ENCODE assay signal across 8 mouse cellular contexts in genomic region chr15:12608090-12608489, GRCm38 (mm10).
"Had no signal": no experiment of that assay in that cellular context is flagged by ENCODE, and none has a peak within 500 bp of the region (broad histone marks: within the 10 kb centered on the region; RNA-seq: fewer than 3 reads in every experiment).

No protein-coding gene starts in this region.

- DNase-seq: lung, adult 18-20 months; lung, embryonic 14.5 days; lung, postnatal 14 days; lung, postnatal 36 days; right cerebral cortex, postnatal 14 days; thymus, adult 2 months; thymus, postnatal 25 days; thymus, postnatal 4 days had no signal
